Mouse (Mus musculus) left cerebral cortex, adult 11 months (tissue): Measurements from ENCODE around the gene Rps15a.

ENCODE experiments used
- DNase-seq: peaks from one replicate; pipeline ENCODE4 v3.0.0; 2022; ENCODE audit warnings: low spot score

Rps15a gene

DNA sequence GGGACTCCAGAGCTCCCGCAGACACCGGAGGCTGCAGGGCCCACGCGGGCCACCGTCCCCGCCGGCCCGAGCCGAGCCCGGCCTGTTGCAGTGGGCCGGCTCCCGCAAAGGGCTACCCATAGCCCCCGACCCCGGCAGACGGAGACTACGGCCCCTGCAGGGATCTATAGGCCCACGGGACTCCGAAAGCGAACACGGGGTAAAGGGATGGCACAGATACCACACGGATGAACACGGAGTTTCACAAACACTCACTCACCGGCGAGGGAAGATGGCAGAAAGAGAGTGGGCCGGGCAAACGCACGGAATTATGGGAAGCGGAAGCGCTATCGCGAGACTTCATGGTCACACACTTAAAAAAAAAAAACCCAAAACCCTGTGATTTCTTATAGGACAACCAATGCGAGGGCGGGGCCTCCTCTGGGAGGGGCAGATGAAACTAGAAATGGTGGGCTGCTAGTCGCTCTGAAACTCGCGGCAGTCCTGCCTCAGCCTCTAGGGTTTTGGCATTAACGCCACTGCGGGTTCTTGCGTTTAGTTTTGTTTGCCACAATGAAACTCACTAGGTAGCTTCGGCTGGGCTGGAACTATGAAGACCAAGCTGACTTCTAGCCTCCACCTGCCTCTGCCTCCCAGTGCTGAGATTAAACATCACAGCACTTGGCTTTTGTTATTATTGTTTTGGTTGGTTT is at the start of gene Rps15a:
TSS of gene Rps15a (minus strand) at position 312 of the 692 bp plus-strand sequence.
- DNase-seq = peak; percentile 85

DNA sequence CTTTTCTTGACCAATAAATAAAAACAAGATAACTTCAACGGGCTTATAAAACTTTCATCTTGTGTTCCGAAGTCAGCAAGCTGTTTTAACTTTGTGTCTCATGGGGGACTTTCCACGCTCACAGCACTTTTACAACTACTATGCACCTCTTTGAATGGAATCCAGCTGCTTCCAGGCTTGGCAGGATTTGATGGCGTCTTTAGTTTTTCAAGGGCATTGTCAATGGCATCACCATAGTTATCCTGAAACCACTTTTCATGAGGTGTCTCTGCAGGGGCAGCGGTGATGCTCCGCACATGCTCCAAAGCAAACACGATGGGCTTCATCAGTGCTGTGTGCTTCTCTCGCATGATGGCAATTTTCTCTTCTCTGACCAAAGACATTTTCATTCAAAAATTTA is 47.0 kb upstream of the Rps15a start:
- DNase-seq = no peak

DNA sequence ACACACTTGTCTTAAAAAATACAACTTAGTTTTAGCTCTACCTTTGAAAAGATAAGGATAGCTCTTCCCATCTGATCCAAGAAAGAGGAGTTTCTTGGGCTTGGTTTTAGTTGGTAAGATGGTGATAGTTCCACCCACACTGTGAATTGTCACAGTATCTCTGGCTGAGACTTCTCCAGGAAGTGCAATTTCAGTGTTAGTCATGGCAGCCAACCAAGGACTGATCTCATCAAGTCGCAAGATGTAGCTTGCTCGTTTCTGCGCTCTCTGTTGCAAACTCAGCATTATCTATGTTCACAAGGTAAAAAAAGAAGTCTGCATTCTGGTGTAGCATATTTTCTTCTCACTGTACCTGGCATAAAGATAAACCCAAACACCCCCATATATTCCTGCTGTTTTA is 44.1 kb upstream of the Rps15a start:
- DNase-seq = peak; percentile 42

DNA sequence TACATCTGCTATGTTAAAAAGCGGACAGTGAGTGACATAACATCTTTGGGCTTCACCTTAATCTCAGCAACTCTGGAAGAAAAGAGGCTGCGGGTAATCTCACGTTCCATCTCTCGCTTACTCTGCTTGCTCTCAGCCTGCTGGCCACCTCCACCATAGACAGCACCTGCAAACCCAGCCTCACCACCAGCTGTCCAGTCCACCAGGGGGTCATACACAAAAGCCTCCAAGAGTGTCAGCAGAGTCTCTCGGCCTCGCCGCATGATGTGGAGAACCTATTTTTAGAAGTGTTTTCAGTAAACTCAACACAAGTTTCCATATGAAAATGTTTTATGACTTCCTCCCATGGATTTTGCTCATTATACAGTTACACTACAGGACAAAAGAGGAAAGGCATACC is 40.5 kb upstream of the Rps15a start:
- no peak for DNase-seq

DNA sequence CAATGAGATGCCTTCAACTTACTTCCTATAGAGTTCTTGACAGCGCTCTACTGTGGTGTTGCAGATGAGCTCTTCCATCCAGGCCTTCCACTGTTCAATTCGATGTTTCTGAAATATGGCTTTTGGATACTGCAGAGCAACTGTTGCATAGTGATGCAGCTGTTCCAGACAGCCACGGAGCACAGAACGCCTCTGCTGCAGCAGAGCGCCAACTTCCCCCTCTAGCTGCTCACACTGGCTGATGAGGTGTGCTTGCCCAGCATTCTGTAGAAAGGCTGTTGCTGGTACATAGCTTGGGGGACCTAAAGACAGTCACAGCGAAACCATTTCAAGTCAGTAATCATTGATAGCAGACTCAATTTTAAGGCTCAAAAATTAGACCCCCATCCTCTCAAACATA is 38.2 kb upstream of the Rps15a start:
- no peak for DNase-seq

DNA sequence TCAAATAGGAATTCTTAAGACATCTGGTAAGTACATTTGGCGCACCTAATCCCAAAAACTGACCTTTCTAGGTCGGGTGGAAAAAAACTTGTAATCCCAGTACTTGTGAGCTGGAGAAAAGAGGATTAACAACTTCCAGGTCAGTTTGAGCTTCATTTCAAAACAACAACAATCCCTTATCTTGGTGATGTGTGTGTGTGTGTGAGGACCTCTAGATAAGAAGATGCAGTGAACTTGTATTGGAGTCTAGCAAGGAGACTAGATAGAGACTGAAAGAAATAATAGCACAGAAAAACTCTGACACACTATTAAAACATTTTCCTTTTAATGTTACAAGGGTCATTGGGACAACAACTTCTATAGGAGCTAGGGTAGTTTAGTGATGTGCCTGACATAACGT is 27.6 kb upstream of the Rps15a start:
- no peak for DNase-seq

DNA sequence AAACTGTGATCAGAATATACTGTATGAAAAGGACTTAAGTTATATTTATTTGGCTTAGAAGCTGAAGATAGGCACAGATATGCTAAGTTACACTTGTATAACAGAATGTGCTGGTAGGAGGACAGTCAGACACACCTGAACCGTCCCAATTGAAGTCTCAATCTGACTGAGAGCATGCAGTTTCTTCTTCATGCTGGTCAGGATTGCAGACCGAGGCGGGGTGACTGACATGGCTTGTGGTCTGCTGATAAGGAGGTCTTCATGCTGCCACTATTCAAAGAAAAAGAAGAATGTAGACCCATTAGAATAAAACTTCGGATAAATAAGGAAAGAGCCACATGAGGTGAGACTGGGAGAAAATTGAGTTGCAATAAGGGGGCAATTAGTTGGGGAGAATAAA is 27.1 kb upstream of the Rps15a start:
- DNase-seq = no peak

DNA sequence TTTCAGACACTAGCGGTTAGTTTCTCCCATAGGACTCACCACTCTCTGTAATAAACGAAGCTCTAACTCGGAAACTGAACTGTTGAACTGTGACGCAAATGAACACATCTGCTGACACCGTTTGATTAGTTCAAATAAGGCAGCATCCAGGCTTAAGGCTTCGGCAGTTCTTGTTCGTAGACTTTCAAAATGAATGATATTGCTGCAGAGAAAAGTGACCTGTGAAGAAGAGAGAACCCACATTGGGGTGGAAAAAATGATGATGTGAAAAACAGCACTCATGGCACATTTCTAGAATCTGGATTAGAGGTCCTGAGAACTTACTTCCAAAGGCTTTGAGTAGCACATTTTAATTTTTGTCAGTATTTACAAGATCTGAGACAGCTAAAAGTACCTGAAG is 25.3 kb upstream of the Rps15a start:
- DNase-seq = no peak

DNA sequence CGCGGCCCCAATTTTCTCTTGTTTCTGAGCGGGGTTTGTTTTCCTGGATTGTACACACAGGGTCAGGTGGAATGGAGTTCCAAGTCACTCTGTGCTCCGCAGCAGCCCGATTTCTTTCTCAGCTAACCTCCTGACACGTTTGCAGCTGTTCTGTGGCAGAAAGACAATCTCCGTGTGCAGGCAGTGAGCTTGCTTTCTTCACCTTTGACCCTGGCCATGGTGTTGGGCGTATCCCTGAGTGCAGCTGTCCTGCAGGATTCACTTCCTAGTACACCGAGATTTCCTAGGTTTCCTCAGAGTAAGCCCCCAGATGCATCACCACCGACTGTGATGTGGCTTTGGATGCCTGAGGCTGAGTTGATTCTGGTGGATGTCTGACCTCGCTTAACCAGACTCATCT is 19.1 kb upstream of the Rps15a start:
- DNase-seq = no peak

DNA sequence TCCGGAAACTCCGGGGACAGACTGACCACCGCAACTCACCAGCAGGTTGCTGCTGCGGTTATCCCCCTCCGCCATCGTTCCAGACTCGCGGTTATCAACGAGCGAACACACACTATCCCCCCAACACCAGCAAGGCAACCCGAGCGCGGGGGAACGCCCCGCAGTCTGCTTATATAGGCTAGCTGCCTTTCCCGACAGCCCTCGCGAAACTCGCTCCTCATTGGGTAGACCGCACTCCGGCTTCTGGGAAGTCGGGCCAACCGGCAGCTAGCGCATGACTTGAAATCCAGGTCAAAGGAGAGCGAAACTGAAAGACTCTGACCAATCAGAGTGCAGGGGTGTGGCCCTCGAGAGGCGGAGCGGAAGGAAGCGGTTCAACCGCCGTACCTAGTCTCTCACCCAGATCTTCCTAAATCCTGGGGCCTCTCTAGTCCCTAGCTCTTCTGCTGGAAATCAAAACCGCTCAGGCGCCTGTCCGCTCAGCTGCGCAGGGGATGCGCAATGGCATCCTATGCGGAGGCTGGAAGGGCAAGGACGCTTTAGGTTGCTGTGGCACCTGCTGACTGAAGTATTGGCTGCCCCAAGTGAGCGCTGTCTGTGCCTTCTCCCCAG is 13.5 kb upstream of the Rps15a start, which contains the start of gene Arl6ip1:
TSS of gene Arl6ip1 (minus strand) at position 233 of the 612 bp plus-strand sequence.
- DNase-seq = peak; percentile 97

DNA sequence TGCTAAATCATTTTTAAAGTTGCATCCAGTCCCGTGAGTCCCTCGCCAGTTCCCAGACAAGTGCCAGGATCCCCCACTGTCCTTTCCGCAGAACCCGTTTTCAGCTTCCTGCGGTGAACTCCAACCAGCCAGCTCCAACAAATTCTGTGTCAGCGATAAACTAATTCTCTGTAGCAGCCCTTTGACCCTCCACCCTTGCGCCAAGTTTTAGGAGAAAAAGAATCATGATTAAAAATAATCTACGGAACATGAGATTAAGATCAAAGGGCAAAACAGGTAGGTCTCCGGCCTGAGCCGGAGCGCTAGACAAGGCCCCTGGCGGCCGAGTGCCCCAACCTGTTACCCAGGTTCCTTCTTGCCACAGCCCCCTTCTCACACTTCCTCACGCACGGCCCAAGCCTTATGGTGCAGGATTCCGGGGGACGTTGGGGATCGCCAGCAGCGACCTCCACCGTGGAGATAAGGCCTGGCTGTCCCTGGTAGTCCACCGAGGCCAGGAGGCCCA is 13.0 kb upstream of the Rps15a start:
- DNase-seq = no peak

DNA sequence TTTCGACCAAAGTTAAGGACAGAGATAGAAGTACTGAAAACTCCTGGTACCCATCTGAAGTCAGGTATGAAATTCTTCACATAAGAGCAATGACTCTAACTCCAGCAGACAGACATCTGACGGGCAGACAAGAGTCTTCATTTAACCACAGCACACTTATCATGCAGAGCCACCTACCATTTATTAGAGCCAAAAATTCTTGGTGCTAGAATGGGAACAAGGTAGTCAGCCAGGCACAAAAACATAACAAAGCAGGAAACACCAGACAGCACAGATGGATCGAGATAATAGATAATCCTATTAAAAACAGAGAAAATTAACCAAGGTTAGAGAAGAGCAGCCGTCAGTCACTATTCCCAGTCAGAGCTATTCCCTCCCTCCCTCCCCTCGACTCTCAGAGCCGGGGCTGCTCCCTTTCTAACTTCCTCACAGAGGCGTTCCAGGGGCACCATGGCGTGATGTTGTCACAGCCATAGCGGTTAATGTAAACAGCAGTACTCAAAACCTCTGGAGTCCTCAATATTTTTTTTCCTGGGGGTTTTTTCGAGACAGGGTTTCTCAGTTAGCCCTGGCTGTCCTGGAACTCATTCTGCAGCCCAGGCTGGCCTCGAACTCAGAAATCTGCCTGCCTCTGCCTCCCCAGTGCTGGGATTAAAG is 10.4 kb upstream of the Rps15a start:
- DNase-seq = no peak

DNA sequence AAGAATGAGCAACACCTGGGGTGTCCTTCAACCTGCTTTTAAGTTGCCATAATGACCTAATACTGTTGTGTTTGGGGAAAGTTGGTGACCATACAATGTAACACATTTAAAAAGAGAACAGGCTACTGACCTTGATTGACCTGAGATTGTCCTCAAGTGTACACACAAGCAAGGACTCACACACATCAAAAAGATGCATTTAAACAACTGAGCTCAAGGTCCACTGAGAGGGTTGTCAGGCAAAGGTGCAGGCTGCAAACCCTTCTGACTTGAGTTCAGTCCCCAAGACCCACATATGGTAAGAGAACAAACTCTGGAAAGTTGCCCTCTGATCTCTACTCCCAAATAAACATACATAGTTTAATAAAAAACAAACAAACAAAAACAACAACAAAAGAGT is 9.7 kb upstream of the Rps15a start:
- DNase-seq = no peak

DNA sequence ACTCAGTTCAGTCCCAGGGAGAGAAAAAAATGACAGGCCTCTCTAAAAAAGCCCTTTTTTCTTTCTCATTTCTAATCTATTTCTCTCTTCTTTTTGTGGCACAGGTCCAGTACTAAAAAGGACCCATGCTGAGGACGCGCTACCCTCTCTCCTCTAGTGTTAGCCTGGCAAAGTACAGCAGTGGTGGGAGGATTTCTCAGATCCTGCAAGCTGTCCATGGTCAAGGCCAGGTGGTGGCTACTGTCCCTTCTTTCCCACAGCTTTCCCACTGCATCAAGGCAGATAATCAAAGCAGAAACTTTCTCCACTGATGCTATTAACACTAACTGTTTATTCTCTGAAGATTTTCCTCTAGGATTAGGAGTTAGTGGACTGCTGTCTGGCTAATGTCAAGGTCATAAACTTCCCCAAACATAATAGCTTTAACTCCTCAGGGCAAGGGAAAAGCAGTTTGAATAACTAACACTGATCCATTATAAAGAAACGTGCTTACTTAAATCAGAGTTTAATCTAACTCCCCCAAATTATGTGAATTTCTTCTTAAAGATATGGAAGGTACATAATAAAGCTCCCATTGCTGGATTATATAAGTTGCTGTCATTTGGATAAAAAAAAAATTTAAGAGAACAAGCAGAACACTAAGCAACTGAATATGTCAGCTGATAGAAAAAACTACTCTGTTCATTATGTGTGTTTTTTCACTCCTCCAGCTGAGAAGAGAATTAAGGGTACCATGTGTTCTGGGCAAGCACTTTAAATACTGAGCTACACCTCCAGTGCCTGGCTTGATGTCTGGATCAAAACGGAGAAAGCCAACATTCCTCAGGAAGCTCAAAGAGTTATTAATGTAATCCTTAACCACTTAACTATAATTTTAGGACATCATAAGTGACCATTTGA is 7.8 kb upstream of the Rps15a start:
- DNase-seq = no peak

DNA sequence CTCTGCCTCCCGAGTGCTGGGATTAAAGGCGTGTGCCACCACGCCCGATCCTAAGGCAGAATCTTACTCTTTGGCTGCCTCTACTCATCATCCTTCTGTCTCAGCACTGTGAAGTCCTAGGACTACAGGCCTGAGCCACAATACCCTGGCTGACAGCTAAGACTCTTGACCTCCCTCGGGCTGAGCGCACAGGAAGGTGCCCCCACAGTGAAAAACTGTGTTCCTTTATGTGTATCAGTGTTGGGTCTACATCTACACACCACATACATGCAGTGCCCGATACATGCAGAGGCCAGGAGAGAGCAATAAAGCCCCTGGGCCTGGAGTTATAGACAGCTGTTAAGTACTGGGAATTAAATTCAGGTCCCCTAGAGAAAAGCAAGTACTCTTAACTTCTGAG is 6.2 kb upstream of the Rps15a start:
- DNase-seq = no peak

DNA sequence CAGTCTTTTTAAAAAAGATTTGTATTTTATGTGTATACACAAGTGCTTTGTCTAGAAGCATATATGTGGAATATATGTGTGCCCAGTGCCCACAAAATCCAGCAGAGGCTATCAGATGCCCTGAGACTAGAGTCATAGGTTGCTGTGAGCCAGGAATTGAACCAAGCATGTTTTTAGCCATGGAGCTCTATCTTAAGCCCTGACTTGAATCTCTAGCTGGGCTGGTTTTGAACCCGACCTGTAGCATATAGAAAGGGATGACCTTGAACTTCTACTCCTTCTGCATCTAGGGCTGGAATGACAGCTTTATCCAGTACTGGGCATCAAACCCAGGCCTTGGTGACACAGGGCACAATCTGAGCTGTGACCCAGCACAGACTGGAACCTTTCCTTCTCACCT is 4.7 kb upstream of the Rps15a start:
- no peak for DNase-seq

DNA sequence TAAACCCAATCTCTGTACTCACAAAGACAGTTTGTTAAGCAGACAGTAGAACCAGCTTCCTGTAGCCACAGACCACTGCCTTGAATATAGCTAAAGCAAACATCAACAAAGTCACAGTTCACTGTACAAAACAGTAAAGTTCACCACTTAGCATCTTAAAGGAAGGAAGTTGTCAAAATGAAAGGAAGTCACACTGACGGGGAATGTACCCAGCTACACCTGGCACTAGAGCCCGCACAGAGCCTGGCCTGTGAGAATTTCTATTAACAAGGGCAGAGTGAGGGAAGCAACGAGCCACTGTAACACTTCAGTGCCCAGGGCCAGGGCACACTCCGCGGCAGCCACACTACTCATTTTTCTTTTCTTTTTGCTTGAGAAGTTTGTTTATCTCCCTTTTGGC is 4.0 kb upstream of the Rps15a start:
- DNase-seq = no peak

DNA sequence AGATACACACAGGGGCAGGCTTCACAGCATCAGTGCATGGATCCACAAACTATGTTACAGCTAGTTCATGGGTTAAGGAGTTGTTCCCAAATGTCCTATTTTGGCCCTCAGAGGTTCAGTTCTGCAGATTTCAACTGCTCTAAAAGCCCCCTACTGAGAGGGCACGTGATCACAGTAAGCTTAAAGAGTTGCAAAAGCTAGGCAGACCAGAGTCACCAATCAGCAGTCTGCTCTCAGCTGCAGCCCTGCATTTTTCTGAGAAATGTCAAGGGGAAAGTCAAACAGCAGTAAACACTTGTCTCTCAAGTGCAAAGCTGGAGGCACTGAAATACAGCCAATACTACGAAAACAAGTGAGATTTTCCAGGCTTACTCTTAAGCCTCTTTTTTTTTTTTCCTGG is 3.2 kb upstream of the Rps15a start:
- no peak for DNase-seq

DNA sequence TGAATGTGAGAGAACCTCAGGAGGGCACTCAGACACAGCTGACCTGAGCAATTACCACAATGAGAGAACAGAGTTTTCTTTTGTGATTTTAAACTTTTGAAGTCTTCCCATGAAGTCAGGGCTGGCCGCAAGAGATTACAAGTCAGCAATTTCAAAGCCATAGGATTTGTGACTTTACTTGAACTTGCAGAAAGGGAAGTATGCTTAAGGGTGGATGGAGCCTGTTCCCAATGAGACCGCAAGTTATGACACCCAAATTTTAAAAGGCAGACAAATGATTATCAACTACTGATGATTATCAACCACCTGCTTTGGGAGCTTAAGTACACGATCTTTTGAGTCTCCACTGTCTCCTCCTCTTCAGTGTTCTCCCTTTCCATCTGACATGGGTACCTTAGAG is 2.4 kb upstream of the Rps15a start:
- DNase-seq = no peak

DNA sequence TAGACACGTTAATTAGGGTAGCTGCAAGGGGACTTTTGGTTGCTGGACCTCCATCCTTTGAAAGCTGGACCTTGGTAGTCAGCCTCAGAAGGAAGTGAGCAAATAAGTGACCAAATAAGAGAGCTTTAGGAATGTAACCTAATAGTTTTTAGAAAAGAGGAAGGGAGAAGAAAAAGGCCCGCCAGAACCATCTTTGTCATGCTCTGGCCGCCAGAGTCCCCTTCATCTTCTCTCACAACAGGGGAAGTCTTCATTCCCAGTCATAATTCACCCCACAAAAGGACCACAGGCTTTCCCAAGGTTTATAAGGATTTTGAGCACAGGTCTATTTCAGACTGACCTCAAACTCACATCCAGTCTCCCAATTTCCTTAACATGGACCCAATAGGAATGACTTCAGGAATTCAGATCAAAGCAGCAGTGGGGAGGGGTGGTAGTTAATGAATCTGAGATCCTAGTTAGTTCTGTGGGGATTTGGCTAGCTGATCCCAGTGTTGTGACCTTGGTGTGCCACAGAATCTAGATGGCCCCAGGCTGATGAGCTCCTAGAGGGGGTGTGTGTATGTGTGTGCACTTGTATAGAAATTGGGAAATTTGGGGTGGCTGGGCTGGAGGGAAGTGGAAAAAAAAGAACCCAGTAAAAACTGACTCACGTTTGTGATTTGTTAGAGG is 1.7 kb upstream of the Rps15a start:
- DNase-seq = no peak

DNA sequence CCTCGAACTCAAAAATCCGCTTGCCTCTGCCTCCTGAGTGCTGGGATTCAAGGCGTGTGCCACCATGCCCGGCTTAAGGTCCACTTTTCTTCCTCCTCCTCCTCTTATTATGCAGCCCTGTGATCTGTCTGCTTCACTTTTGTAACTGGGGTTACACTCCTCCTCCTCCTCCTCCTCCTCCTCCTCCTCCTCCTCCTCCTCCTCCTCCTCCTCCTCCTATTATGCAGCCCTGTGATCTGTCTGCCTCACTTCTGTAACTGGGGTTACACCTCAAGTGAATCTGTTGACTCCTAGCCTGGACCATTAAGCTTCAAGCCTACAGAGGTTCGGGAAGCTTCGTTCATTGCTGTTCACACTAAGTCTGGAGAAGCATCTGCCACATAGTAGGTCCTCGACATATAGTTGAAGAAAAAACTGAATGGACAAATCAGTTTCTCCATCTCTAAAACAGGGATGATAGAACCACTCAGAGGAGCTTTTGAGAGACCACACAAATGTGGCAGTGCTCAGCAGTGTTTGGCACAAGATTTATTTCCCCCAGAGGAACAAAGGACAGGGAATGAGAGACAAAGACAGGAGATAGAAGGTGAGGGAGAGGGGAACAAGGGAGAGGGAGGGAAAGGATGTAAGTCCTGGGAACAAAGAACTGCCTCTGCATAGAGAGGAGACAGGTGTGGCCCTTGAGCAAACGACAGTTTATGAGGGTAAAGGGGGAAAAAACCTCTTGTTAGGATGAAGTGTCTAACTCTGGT is 975 bp upstream of the Rps15a start:
- no peak for DNase-seq
